Mouse (Mus musculus): ENCODE data around the gene Mxd1. TPM values are rescaled to one million over a fixed set of nuclear protein-coding genes. Genes with fewer than 3 reads are reported as not detected.

Mxd1 gene
- polyA plus RNA-seq, 1 experiment from 2014 or later, result 9.4 TPM

DNA sequence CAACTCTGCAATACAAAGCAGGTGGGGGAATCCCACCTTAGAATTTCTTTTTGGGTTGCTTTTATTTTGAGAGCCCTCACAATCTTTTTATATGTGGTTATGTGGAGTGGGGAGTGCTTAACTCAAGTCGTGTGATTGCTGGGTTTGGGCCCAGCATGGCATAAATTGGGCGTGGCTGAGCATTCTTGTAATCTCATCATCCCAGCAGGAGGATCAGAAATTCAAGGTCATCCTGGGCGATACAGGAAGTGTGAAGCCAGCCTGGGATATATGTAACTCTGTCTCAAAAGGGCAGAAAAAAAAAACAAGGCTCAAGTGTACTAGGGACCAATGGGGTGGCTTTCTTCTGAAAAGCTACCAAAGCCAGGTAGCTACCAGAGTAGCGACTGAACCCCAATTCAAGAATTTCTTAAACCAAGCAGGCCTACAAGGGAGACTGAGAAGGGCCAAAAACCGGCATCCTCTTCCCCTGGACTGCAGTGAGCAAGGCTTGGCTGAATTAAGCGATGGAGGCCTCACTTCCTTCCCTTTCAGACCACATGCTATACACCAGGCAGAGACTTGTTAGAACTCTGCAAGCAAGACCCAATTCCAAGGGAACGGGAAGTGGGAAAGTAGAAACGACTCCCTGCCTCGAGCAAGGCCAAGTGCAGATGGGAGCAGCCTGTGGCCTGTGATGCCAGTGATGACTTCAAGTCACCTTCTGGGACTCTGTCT lies 8.6 kb downstream of the Mxd1 start:
- no peak for ATAC-seq (replicated peaks; ENCODE audit: extremely low read depth, insufficient read depth, low FRiP score)
- Histone ChIP-seq H3K4me1 (ENCODE audit: control insufficient read depth, insufficient read depth, low read length) (peaks cover 7% of the 10 kb centered on the region; the same call in 1 of the 2 replicates), H3K27me3 (ENCODE audit: control insufficient read depth, insufficient read depth, low read length) (no peaks in the 10 kb centered on the region), H3K4me3 (ENCODE audit: low read length) (no peak overlapping the region), H3K36me3 (ENCODE audit: control insufficient read depth, insufficient read depth) (peaks cover 8% of the 10 kb centered on the region; the same call in 1 of the 2 replicates), H3K4me2 (ENCODE audit: low read depth, low read length) (no peak overlapping the region), H3K27ac (ENCODE audit: low read length) (no peak overlapping the region), H3K9me3 (replicated peaks; ENCODE audit: control insufficient read depth, low read length) (no peaks in the 10 kb centered on the region), H3K9ac (ENCODE audit: low read length) (no peak overlapping the region)
- 64% methylated on average over 9 of the region's 9 CpGs for WGBS

DNA sequence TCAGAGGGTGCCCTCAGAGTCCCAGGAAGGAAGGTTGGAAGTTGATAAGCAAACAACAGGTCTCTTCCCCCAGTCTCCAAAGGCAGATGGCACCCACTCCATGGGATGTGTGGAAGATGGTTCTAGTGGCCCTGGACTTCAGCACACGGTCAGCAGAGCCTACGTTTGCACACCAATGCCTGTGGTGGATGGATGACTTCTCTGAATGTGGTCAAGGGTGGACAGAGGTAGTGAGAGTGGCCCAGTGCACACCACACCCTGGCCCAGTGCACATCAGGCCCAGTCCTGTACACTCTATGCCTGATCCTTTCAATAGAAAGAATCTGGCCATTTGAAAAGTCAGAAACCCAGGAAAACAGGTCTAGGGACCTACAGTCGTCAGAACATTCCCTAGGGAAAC lies 10.5 kb downstream of the Mxd1 start:
- Histone ChIP-seq H3K9ac (ENCODE audit: low read length) (no peak overlapping the region), H3K36me3 (ENCODE audit: control insufficient read depth, insufficient read depth) (peaks cover 6% of the 10 kb centered on the region; the same call in 1 of the 2 replicates), H3K27me3 (ENCODE audit: control insufficient read depth, insufficient read depth, low read length) (no peaks in the 10 kb centered on the region), H3K4me3 (ENCODE audit: low read length) (no peak overlapping the region), H3K27ac (ENCODE audit: low read length) (no peak overlapping the region), H3K9me3 (replicated peaks; ENCODE audit: control insufficient read depth, low read length) (no peaks in the 10 kb centered on the region), H3K4me2 (ENCODE audit: low read depth, low read length) (no peak overlapping the region), H3K4me1 (ENCODE audit: control insufficient read depth, insufficient read depth, low read length) (peaks cover 7% of the 10 kb centered on the region; the same call in 1 of the 2 replicates)
- 88% methylated on average over 3 of the region's 3 CpGs for whole genome bisulfite sequencing
- ATAC-seq (replicated peaks; ENCODE audit: extremely low read depth, insufficient read depth, low FRiP score), result no peak

DNA sequence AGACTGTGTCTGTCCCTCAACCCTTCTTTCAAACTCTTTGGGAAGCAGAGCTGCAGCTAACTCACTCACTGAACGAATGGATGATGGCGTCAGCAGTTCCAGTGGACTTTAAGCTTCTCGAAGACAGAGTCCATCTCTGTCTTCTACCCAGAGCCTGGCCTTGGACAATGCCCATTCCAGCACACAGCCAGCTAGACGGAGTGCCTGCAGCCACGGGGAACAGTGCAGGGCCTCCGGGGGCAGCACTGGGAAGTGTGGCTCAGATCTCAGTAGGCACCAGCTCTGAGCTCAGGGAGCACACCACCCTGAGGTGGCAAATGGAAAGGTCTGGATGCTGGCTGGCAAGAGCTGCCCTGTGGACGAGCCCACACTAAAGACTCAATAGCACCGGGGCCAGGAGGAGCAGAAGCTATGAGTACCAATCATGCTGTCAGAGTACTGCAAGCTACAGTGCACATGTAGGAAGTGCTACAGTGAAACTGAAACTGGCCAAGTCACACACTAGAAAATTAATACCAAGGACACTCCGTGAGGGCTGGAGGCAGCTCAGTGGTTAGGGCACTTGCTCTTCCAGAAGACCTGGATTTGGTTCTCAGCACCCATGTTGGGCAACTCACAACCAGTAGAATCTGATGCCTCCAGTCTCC lies 14.6 kb downstream of the Mxd1 start:
- H3K9ac ChIP-seq (ENCODE audit: low read length), result no peak overlapping the region
- peaks cover 7% of the 10 kb centered on the region; the same call in 1 of the 2 replicates for H3K4me1 ChIP-seq (ENCODE audit: control insufficient read depth, insufficient read depth, low read length)
- peaks cover 23% of the 10 kb centered on the region for H3K36me3 ChIP-seq (ENCODE audit: control insufficient read depth, insufficient read depth)
- no peaks in the 10 kb centered on the region for H3K27me3 ChIP-seq (ENCODE audit: control insufficient read depth, insufficient read depth, low read length)
- H3K4me3 ChIP-seq (ENCODE audit: low read length), result no peak overlapping the region
- H3K27ac ChIP-seq (ENCODE audit: low read length), result no peak overlapping the region
- WGBS, result 75% methylated on average over 9 of the region's 9 CpGs
- H3K4me2 ChIP-seq (ENCODE audit: low read depth, low read length), result no peak overlapping the region
- ATAC-seq (replicated peaks; ENCODE audit: extremely low read depth, insufficient read depth, low FRiP score), result no peak
- no peaks in the 10 kb centered on the region for H3K9me3 ChIP-seq (replicated peaks; ENCODE audit: control insufficient read depth, low read length)

DNA sequence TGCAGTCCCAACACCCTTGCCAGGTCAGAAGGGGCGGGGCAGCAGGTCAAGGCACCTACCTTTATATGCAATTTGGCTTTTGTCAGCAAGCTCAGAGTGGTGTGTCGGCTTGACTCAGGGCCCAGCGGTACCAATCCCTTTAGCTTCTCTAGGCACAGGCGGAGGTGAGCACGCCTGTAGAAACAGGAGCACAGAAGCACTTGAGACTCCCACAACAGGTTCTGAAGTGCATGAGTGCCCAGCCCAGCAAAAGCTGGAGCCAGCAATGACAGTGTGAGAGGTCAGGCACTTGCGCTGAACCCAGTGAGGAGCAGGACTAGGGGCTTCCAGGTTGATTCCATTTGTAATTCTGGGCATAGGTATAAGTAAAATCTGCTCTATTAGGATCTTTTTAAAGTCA lies 15.9 kb downstream of the Mxd1 start:
- Histone ChIP-seq H3K4me3 (ENCODE audit: low read length) (no peak overlapping the region), H3K4me1 (ENCODE audit: control insufficient read depth, insufficient read depth, low read length) (peaks cover 7% of the 10 kb centered on the region; the same call in 1 of the 2 replicates), H3K36me3 (ENCODE audit: control insufficient read depth, insufficient read depth) (peaks cover 30% of the 10 kb centered on the region), H3K9me3 (replicated peaks; ENCODE audit: control insufficient read depth, low read length) (no peaks in the 10 kb centered on the region), H3K27ac (ENCODE audit: low read length) (no peak overlapping the region), H3K9ac (ENCODE audit: low read length) (no peak overlapping the region), H3K4me2 (ENCODE audit: low read depth, low read length) (no peak overlapping the region), H3K27me3 (ENCODE audit: control insufficient read depth, insufficient read depth, low read length) (no peaks in the 10 kb centered on the region)
- ATAC-seq (replicated peaks; ENCODE audit: extremely low read depth, insufficient read depth, low FRiP score), result no peak
- WGBS, result 84% methylated on average over 6 of the region's 6 CpGs

DNA sequence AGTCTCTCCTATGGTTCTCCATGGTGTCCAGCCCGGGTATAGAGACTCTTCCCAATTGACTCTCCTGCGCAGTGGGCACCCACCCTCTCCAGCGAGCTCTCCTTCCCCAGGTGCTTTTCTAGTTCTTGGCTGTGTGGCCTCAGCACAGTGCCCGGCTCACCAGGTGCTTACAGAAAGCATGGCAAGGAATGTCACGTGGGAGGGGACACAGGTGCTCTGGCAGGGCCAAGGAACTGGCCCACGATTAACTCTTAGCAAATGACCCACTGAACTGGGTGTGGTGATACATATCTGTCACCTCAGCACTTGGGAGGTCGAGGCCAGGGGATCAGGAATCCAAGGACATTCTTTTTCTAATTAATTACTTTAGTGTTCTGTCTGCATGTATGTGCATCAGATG lies 22.8 kb downstream of the Mxd1 start:
- ATAC-seq (replicated peaks; ENCODE audit: extremely low read depth, insufficient read depth, low FRiP score), result no peak
- H3K4me2 ChIP-seq (ENCODE audit: low read depth, low read length), result no peak overlapping the region
- no peaks in the 10 kb centered on the region for H3K4me1 ChIP-seq (ENCODE audit: control insufficient read depth, insufficient read depth, low read length)
- H3K9me3 ChIP-seq (replicated peaks; ENCODE audit: control insufficient read depth, low read length), result no peaks in the 10 kb centered on the region
- no peak overlapping the region for H3K27ac ChIP-seq (ENCODE audit: low read length)
- WGBS, result 76% methylated on average over 7 of the region's 7 CpGs
- H3K36me3 ChIP-seq (ENCODE audit: control insufficient read depth, insufficient read depth), result peaks cover 21% of the 10 kb centered on the region
- no peak overlapping the region for H3K4me3 ChIP-seq (ENCODE audit: low read length)
- H3K9ac ChIP-seq (ENCODE audit: low read length), result no peak overlapping the region
- H3K27me3 ChIP-seq (ENCODE audit: control insufficient read depth, insufficient read depth, low read length), result no peaks in the 10 kb centered on the region

DNA sequence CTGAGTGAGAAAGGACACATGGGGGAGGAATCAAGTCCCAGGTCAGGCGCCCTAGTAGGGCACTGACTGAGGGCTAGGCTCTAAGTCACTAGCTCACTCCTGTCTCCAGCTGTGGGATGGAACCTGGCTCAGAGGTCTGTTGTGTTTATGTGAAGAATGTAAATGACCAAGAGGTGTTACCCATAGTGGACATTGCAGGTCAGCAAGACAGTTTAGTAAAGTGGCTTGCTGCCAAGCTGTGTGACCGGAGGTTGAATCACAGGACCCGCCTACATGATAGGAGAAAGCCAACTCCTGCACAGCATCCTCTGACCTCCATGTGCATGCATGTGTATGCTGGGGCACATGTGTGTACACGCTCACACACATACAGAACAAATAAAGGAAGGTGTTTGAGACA lies 23.4 kb downstream of the Mxd1 start:
- ATAC-seq (replicated peaks; ENCODE audit: extremely low read depth, insufficient read depth, low FRiP score), result no peak
- peaks cover 16% of the 10 kb centered on the region for H3K36me3 ChIP-seq (ENCODE audit: control insufficient read depth, insufficient read depth)
- WGBS, result 58% methylated on average over 4 of the region's 4 CpGs

DNA sequence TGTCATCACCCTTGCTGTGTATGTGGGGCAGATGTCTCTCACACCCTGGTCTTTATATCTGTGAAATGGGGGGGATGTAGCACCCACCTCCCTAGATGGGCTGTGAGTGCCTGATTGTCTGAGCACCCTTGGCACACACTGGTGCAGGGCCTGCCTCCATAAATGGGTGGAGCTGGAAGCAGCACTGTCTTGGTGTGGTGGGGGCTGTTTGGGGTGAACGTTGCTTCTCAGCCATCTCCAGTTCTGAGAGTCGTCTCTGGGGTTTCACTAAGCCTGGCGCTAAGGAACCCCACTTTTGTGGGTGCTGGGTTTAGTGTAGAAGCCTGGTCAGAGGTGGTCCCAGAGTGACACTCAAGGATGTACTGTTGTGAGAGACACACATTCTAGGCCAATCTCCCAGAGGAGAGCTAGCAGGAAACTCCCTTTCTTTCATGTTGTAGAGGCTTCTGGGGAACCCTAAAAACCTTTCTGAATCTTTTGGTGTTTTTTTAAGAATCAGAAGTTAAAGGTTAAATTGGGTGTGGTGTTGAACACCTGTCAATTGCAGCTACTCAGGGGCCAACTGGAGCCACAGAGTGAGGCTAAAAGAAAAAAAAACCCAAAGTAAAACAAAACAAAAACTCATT lies 24.1 kb downstream of the Mxd1 start:
- ATAC-seq (replicated peaks; ENCODE audit: extremely low read depth, insufficient read depth, low FRiP score), result no peak
- Histone ChIP-seq H3K9ac (ENCODE audit: low read length) (no peak overlapping the region), H3K9me3 (replicated peaks; ENCODE audit: control insufficient read depth, low read length) (no peaks in the 10 kb centered on the region), H3K4me2 (ENCODE audit: low read depth, low read length) (no peak overlapping the region), H3K4me1 (ENCODE audit: control insufficient read depth, insufficient read depth, low read length) (no peaks in the 10 kb centered on the region), H3K27ac (ENCODE audit: low read length) (no peak overlapping the region), H3K4me3 (ENCODE audit: low read length) (no peak overlapping the region), H3K27me3 (ENCODE audit: control insufficient read depth, insufficient read depth, low read length) (no peaks in the 10 kb centered on the region), H3K36me3 (ENCODE audit: control insufficient read depth, insufficient read depth) (peaks cover 12% of the 10 kb centered on the region; the same call in 1 of the 2 replicates)
- 66% methylated on average over 3 of the region's 3 CpGs for WGBS

More for the DNA sequence above, 23.4 kb downstream of the Mxd1 start:
- no peaks in the 10 kb centered on the region for H3K27me3 ChIP-seq (ENCODE audit: control insufficient read depth, insufficient read depth, low read length)
- H3K9ac ChIP-seq (ENCODE audit: low read length), result no peak overlapping the region
- H3K9me3 ChIP-seq (replicated peaks; ENCODE audit: control insufficient read depth, low read length), result no peaks in the 10 kb centered on the region
- H3K4me3 ChIP-seq (ENCODE audit: low read length), result no peak overlapping the region
- H3K4me2 ChIP-seq (ENCODE audit: low read depth, low read length), result no peak overlapping the region
- no peaks in the 10 kb centered on the region for H3K4me1 ChIP-seq (ENCODE audit: control insufficient read depth, insufficient read depth, low read length)
- H3K27ac ChIP-seq (ENCODE audit: low read length), result no peak overlapping the region

DNA sequence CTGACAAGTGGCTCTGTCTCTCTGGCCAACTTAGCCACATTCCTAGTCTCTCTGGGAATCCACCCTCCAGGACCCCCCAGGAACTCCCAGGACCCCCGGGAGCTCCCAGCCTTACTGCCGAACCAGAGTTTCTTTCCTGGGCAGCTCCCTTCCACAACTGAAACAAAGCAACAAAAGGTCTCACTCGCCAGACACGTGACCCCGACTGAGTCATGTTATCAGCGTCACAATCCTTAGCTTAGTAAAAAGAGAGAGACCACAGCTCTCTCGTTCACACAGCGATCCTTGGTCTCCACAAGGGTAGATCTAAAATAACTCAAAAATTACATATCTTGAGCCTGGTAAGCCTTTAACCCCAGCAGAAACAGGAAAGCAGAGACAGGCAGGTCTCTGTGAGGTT lies 27.2 kb downstream of the Mxd1 start:
- no peak overlapping the region for H3K4me3 ChIP-seq (ENCODE audit: low read length)
- 54% methylated on average over 8 of the region's 8 CpGs for WGBS
- no peaks in the 10 kb centered on the region for H3K9me3 ChIP-seq (replicated peaks; ENCODE audit: control insufficient read depth, low read length)
- H3K4me1 ChIP-seq (ENCODE audit: control insufficient read depth, insufficient read depth, low read length), result peaks cover under 1% of the 10 kb centered on the region
- ATAC-seq (replicated peaks; ENCODE audit: extremely low read depth, insufficient read depth, low FRiP score), result no peak
- H3K27me3 ChIP-seq (ENCODE audit: control insufficient read depth, insufficient read depth, low read length), result no peaks in the 10 kb centered on the region
- no peaks in the 10 kb centered on the region for H3K36me3 ChIP-seq (ENCODE audit: control insufficient read depth, insufficient read depth)
- H3K27ac ChIP-seq (ENCODE audit: low read length), result no peak overlapping the region
- H3K9ac ChIP-seq (ENCODE audit: low read length), result no peak overlapping the region
- H3K4me2 ChIP-seq (ENCODE audit: low read depth, low read length), result no peak overlapping the region

DNA sequence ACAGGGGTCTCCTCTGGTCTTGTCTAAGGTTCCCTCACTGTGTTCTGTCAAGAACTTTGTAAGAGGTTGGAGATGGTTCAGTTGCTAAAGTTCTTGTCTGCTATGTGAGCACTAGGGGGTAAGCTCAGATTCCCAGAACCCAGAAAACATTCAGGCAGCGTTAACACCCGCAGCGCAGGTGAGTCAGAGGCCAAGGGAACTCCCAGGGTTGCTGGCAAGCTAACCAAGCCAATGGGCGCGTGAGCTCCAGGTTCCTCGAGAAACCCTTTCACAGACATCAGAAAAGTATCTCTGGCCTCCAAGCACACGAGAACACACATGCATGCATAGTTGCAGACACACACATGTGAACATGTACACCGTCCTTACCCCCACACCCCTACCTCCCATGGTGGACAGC lies 28.2 kb downstream of the Mxd1 start:
- no peak overlapping the region for H3K9ac ChIP-seq (ENCODE audit: low read length)
- no peaks in the 10 kb centered on the region for H3K27me3 ChIP-seq (ENCODE audit: control insufficient read depth, insufficient read depth, low read length)
- no peak overlapping the region for H3K4me3 ChIP-seq (ENCODE audit: low read length)
- no peak overlapping the region for H3K27ac ChIP-seq (ENCODE audit: low read length)
- WGBS, result 81% methylated on average over 8 of the region's 8 CpGs
- no peak for ATAC-seq (replicated peaks; ENCODE audit: extremely low read depth, insufficient read depth, low FRiP score)
- no peaks in the 10 kb centered on the region for H3K9me3 ChIP-seq (replicated peaks; ENCODE audit: control insufficient read depth, low read length)
- H3K4me2 ChIP-seq (ENCODE audit: low read depth, low read length), result no peak overlapping the region
- no peaks in the 10 kb centered on the region for H3K36me3 ChIP-seq (ENCODE audit: control insufficient read depth, insufficient read depth)
- H3K4me1 ChIP-seq (ENCODE audit: control insufficient read depth, insufficient read depth, low read length), result peaks cover 6% of the 10 kb centered on the region

All from heart, embryonic 16.5 days (tissue).